Mouse (Mus musculus) B cell, adult 62 days (primary cell): ENCODE measurements around the gene Vmn1r132. TPM values are rescaled to one million over a fixed set of nuclear protein-coding genes. Genes with fewer than 3 reads are reported as not detected.

ENCODE experiments used
- total RNA-seq: library from RNA; stranded (reverse); gene quantifications from 4 replicates; pipeline ENCODE4 v1.2.4, GENCODE M21; 2023

Gene Vmn1r132
- total RNA-seq: not detected in 4 replicates

GRCm38 (mm10) chr7:21613792-21614191, at the start of gene Vmn1r132:
Vmn1r132 (plus strand) TSS chr7:21614092.

Other genes with a start within 250 kb of the Vmn1r132 start
- not detected in 4 replicates for gene Gm6882, start 181.3 kb upstream of the Vmn1r132 start, total RNA-seq
- not detected in 4 replicates for gene Vmn1r130, start 102.3 kb upstream of the Vmn1r132 start, total RNA-seq
- gene Vmn1r131, start 68.0 kb upstream of the Vmn1r132 start, total RNA-seq: not detected in 4 replicates
- not detected in 4 replicates for gene Gm4175, start 147.4 kb downstream of the Vmn1r132 start, total RNA-seq
- gene Gm4177, start 182.6 kb downstream of the Vmn1r132 start, total RNA-seq: not detected in 4 replicates
- not detected in 4 replicates for gene Vmn1r135, start 218.3 kb downstream of the Vmn1r132 start, total RNA-seq
- not detected in 4 replicates for gene Gm5725, start 230.2 kb downstream of the Vmn1r132 start, total RNA-seq